Mouse (Mus musculus): Measurements from ENCODE around the gene Grsf1.

Grsf1 gene

DNA sequence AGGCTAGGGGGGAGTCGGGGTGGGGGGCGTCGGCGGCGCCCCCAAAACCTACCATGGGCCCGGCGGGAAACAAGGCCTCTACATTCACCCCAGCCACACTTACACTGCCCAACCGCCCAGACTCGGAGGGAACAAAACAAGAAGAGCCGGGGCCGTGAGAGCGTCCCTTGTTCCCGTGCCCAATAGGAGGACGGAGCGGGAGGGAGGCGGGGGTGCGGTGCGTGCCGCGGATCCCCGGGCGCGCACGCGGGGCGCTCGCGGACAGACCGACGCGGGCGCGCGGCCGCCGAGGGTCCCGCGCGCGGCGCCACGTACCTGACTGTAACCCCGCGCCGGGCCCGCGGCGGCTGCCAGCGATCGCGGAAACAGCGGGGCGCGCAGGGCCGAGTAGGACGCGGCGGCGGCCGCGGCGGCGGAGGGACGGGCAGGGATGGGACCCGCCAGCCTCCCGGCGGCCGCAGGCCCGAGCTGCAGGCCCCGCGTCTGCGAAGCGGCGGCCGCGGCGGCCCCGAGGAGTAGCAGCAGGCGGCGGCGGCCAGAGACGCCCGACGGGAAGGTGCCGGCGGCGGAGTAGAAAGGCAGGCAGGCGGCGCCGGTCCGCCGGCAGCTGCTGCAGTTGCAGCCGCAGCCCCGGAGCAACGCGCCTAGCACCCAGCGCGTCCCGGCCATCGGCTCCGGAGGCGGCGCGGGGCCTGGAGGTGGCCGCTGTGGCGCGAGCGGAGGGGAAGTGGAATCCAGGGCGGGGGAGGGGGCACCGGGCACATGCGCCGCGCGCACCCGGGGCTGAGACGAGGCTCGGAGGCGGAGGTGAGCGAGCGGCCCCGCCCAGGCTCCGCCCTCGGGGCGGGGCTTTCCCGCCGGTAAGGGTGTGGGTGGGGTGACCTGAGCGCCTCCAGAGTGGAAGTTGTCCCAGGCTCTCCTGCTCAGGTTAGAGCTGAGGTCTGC, at the start of gene Grsf1:
Grsf1 (minus strand) TSS at position 729 of the 945 bp plus-strand sequence.
- peak; percentile 86 to 87 for DNase-seq

DNA sequence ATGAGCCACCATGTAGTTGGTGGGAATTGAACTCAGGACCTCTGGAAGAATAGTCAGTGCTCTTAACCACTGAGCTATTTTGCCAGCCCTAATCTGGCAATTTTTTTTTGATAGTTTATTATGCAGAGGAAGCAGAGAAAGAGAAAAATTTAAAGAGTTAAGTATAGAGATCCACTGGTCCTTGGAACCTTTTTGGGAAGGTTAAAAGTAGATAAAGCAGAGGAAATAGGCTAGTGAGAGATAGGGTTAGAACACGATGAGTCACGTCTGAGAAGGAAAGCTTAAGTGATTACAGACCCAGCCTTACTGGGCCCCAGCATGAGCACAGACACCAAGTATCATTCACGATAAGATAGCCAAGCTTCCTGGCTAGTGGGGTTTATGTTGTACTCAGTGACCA, 48.1 kb upstream of the Grsf1 start:
- no peak for DNase-seq

DNA sequence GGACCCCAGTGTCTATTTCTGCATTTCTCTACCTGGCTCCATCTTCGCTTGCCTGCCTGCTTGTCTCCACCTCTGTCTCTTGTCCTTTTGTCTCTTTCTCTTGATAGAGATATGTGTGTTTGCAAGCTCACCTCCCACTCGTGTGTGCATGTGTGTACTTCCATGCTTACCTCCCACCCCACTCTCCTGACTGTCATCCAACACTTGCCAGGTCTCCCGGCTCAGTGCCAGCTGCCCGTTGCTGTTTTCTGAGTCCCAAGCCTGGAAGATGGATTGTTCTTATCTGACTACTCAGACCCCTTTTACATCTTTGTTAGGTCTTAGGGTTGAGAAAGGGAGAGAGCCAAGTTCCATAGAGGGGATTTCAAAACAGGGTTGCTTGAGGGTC, 46.2 kb upstream of the Grsf1 start:
- DNase-seq, result no peak

DNA sequence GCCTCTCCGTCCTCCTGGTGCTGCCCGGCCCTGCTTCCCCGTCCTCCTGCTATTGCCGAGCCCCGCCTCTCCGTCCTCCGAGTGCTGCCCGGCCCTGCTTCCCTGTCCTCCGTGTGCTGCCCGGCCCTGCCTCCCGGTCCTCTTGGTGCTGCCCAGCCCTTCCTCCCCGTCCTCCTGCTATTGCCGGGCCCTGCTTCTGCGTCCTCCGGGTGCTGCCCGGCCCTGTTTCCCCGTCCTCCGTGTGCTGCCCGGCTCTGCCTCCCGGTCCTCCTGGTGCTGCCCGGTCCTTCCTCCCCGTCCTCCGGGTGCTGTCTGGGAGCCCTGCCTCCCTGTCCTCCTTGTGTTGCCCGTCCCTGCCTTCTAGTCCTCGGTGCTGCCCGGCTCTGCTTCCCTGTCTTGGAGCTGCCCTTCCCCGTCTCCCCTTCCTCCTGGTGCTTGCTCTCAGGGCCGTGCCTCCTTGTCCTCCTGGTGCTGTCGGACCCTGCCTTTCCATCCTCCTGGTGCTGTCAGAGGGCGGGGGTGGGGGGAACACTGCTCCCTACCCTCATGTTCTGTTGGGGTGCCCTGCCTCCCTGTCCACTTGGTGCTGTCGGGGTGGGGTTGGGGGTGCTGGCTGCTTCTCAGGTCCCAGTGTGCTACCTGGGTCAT, 45.7 kb upstream of the Grsf1 start:
- DNase-seq, result peak; percentile 6 to 25

DNA sequence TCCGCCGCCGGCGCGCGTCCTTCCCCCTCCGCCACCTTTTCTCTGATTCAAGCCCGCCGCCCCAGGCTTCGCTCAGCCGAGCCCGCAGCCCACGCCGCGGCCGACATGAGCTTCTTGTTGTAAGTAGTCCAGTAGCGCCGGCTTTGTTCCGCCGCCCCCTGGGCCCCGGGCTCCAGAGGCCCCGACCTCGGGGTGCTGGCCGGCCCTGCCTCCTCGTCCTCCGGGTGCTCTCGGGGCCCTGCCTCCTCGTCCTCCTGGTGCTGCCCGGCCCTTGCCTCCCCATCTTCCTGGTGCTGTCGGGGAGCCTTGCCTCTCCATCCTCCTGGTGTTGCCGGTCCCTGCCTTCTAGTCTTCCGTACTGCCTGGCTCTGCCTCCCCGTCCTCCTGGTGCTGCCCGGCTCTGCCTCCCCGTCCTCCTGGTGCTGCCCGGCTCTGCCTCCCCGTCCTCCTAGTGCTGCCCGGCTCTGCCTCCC, 45.1 kb upstream of the Grsf1 start:
- DNase-seq, result no peak

DNA sequence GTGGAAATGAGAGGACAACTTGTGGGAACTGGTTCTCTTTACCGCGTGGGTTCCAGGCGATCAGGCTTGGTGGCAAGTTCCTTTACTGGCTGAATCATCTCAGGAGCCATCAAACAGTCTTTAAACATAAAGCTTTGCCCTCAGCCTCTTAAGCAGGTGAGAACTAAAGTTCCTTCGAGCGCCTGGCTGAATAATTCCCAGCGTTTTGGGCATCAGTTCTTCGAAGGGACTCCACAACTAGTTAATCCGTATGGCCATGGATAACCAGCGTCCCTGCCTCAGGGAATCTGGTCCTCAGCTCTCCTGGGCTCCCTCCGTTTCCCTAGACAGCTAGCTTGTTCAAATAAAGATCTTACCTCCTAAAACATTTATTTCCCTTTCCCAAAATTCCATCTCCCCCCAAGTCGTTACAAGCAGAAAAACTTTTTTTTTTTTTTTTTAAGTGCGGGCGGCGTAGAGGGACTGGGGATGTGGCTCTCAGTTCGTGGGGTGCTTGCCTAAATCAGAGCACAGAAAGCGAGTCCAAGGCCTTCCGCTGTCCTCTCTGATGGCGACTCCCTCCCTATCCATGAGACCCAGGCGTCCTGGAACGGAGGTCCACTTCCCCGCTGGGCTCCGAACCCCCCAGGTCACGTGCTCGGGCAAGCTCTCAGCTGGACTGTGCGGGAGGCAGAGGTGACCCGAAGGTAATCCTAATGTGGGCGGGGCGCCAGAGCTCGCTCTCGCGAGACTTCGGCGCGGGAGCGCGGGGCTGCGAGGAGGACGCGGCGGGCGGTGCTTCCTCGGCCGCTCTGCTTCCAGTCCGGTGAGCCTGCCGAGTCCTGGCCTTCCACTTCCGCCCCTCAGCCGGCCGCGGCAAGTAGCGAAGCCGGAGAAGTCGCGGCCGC, 44.4 kb upstream of the Grsf1 start, which contains the start of gene Mob1b:
Mob1b (plus strand) TSS at position 740 of the 887 bp plus-strand sequence.
- DNase-seq, result peak; percentile 87

DNA sequence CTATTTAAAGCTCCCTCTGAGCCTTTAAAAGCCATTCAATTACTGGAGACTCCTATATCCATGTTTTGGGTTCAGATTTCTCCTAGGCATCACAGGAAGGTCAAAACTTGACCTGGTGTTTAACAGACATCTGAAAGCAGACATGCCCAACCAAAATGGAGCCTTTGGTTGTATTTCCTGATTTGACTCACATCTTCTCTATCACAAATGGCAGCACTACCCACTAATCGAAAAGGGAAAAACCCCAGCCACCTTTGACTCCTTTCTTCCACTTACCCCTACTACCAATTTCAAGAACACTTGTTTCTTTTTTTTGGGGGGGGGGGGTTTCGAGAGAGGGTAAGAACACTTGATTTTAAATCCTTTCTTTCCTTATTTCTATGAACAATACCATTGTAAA, 41.0 kb upstream of the Grsf1 start:
- no peak for DNase-seq

DNA sequence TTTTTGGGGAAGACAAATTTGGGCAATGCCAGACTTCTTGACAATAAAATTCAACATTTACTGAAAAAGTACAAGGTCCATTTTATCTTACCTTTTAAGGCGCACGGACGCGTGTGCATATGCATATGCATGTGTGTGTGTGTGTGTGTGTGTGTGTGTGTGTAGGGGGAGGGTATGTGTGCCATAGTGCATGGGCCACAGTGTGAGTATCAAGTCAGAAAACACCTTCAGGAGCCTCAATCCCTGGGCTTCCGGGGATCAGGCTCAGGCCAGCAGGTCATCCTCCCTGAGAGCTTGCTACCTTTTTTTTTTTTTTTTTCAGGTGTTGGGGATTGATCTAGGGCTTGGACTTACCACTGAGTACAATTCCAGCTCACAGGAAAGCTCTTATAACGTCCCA, 36.4 kb upstream of the Grsf1 start:
- DNase-seq, result no peak

DNA sequence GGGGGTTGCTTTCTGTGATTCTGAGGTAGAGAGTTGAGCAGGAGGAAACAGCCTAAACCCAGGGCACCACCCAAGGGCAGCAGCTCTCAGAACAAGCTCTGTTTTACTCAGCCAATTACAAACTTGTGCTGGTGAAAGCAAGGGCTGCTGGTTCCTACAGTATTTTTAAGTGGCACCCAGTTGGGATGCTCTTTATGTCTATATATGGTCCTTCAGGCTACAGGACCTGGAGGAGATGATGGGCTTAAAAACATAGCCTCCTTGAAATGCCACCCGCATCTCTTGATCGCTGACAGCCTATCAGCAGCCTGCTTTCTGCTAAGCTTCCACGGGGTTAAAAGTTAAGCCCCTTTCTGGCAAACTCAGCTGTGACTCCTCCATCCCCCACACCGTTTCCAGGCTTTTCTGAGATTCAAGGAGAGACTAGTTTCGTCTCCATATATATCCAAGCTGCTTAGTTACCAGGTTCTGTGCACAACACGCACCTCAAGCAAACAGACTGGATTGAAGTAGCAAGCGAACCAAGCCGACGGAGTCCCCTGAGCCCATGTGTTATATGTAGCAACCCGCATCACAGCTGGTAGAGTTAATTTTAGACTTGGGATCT, 35.8 kb upstream of the Grsf1 start:
- DNase-seq, result no peak

DNA sequence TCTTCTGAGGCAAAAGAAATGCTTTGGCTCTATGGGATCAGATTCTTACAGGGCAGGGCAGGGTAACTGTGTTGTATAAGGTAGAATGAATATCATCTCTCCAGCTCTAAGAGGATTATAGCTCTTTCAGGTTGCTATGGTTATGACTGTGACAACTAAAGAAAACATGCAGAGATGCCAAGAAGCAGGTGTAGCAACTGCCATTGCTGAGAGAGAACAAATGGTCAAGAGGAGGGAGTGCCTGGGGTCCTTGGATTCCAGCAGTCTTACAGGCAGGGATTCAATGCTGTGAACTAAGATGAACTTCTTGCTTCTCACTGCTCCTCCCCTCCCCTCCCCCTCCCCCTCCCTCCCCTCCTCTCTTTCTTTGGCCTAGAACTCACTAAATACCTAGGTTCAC, 35.2 kb upstream of the Grsf1 start:
- no peak for DNase-seq

DNA sequence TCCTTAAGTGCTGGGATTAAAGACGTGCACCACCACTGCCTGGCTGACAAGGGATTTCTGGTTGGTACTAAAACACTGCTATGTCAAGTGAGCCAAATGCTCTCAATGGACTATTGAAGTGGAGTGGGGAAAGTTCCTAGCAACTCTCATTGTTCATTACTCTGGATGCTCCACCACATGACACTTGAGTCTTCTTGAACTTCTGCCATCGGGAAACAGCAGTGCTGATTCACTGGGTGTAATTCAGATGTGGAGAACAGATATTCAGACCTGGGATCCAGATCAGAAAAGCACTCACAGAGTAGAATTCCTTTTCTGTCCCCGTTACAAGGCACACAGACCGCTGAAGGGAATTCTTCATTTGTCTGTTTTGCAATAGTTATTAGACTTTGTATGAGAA, 27.6 kb upstream of the Grsf1 start:
- DNase-seq, result no peak

DNA sequence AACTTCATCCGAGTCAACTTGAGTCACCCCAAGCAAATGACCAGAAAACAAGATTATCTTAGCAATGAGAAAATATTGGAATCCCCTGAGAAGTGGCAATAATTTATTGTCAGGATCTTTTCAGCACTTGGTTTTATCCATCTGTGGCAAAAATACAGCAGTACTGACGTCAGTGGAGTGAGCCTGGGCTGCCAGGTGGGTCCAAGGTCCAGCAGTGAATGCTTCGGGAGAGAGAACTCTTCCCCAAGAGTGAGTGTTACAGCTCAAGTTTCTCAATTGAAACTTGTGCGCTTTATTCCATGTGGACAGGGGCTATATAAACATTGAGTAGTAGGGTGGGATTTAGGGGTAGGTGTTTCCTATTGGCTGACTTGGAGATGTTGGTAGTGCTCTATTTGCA, 26.1 kb upstream of the Grsf1 start:
- no peak for DNase-seq

DNA sequence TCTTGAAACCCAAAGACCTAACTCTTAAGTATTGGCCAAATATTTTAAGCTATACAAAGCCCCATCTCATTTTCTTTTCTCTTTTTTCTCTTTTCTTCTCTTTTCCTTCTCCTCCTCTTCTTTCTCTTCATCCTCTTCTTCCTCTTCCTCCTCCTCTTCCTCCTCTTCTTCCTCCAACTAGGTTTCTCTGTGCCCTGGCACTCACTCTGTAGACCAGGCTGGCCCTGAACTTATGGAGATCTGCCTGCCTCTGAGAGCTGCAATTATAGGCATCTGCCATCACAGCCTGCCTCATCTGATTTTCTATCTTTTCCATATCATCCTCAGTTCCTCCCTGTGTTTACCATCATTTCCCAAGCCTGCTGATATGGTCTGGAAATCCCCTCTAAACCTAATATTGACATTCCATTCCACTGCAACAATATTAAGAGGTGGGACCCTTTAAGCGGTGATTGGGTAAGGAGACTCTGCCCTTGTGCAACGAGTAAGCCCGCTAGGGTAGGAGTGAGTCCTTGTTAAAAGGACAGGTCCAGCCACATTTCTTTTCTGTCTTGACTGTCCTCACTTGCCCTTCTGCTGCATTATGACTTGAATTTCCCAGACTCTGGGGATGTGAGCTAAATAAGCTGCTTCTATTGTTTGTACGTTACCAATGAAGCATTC, 23.4 kb upstream of the Grsf1 start:
- DNase-seq, result no peak

DNA sequence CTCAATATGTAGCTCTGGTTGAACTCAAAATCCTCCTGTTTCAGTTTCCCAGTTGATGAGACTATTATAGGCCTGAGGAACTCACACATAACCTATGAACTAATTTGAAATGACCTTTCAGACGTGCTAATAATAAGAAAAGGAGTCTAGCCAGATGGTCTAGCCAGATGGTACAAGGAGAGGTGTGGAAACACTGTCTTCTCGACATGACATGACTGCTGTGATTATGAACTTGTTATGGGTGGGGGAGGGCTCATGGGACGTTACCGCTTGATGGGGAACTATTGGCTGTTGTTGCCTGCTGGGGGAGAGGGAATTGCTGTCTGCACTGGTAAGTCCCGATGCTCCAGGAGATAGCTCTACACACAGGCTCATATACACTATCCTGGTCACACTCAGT, 21.3 kb upstream of the Grsf1 start:
- no peak for DNase-seq

DNA sequence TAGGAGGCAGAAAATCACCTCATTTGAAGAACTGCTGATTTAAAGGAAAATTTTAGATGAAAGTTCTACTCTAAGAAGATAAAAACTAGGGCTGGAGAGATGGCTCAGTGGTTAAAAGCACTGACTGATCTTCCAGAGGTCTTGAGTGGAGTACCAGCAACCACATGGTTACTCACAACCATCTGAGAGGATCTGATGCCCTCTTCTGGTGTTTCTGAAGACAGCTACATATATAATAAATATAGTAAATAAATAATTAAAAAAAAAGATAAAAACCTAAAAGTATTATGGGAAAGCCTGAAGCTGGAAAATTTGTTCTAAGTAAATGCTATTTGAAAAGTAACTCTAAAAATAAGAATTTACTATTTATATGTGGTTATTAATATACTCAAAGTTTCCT, 17.1 kb upstream of the Grsf1 start:
- no peak for DNase-seq

DNA sequence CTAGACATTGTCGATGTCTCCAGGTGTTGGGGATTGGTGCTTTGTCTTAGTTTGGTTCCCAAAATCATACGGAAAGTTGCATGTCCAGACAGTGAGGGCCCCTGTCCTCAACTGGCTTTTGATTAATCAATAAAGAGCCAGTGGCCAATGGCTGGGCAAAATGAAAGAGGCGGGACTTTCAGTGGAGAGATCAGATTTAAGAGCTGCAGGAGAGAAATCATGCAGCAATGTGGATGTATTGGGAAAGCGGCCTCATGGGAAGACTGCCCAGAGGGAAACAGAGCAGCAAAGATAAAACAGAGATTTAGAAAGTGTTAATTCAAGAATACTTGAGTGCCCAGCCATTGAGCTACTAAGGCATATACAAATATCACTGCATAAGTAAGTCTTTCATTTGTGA, 16.6 kb upstream of the Grsf1 start:
- DNase-seq, result no peak

DNA sequence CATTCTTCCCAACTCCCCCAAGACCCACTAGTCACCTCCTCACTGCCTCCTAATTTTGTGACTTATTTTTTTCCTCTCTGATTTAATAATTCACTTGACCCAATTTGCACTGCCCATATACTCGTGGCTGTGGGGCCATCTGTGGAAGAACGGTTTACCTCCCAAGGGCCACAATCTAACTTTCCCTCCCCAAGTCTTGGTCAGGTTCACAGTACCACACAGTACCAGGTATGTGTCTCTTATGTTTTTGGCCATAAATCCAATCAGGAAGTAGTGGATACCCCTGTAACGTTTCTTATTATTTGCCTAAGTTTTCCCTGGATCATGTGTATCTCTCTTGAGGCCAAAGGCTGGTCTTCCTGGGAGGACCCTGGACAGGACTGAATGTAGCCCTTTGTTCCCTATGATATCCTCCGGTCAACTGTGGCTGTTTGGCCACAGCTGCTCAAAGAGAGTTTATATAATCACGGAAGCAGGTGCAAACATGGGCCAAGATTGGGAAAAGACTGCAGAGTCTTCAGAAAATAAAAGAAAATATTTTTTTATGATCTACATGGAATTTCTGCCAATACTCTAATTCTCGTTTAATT, 15.6 kb upstream of the Grsf1 start:
- DNase-seq, result no peak

DNA sequence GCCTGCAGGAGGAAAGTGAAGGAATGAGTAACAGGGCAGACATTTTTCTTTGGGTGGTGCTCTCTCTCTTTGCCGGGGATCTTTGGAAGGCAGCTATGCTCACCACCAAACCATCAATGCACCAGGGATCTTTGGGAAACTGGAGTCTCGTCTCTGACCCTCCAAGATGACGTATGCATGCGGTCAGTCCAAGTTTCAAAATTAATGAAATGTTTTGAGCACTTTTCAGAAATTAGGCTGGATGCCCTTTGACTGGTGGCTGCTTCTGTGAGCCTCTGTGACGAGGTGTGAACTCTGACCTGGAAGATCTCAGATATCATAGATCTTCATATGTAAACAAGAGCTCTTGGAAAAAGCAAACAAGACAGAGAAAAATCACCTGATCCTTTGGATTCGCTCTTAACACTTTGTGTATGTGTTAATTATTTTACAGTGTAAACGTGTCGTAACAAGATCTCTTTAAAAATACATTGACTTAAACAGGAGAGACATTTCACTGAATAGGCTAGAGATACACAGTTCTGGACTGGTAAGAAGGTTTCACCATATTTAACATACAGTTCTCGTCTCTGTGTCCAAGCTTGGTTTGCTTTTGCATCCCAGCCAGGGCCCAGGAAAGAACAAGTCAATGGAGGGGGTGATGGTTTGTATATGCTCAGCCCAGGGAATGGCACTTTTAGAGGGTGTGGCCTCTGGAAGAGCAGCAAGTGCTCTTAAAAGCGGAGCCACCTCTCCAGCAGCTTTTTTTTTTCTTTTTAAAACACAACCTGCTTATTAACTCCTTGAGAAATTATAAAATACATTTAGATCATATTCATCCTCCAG, 14.9 kb upstream of the Grsf1 start:
- DNase-seq, result no peak

DNA sequence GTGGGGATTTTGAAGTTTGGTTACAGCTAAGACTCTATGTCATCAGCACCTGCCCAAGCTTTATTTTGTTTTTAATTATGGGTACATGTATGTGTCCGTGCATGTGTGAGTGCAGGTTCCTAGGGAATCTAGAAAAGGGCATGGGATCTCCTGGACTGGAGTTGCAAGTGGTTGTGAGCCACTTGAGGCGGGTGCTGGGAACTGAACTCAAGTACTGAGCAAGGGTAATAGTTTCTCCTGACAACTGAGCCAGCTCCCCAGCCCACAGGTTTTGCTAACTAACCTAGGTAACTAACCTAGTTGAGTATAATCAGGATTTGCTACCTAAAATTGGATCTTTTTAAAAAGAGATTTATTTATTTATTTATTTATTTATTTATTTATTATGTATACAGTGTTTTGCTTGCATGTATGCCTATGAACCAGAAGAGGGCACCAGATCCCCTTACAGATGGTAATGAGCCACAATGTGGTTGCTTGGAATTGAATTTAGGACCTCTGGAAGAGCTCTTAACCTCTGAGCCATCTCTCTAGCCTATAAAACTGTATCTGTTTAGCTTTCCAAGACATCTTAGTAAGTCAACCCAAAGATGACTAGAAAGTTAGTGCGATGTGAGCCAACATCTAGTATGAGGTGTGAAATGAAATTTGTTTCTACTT, 13.4 kb upstream of the Grsf1 start:
- DNase-seq, result no peak

DNA sequence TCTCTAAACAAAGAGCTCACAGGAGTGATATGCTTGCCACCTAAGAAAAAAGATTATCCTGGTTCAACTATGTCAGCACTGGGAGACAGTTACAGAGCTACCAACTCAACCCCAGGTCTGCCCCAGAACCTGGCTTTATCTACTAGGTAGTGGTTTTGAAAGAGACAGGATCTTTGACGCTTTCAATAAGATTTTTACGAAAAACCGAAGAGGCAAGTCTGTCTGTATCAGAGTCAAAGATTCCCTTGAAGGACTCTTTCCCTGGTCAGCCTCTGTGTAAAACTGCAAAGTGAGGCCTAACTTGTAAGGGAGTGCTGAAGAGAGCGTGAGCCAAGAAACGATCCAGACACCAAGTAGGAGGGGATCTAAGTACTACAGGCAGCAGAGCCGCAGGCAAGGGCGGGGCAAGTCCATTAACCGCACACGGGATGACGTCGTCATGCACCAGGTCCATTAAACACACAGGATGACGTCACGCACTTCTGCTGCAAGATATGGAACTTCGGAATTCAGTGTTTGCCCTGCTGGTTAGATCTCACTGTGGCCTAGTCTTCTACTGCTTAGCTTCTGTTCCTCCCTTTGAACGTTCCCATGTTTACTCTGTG, 12.7 kb upstream of the Grsf1 start:
- no peak for DNase-seq
